17 mouse cellular contexts compared by ENCODE assay signal in the genomic region with DNA sequence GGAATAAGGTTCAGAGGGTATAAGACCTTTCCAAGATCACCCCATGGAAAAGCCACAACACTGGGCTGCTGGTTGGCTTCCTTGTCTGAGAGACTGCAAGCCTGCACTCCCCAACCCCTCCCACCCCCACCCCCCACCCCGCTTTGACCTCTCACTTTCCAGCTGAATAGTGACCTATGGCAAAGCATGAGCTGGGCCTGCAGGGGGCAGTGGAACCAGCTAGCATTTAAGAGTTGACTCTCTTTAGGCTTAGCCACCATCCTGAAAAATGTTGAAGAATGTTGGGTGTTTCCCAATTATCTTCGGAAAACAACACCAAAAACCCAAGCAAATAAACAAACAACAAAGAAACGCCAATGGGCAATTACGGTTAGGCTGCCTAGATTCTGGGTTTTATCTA. TPM values are rescaled to one million over a fixed set of nuclear protein-coding genes. Genes with fewer than 3 reads are reported as not detected.
"Had no signal": no experiment of that assay in that cellular context is flagged by ENCODE, and none has a peak within 500 bp of the region (broad histone marks: within the 10 kb centered on the region; RNA-seq: fewer than 3 reads in every experiment).

No protein-coding gene starts in this region.

- H3K36me3 ChIP-seq: limb, embryonic 10.5 days; liver, embryonic 13.5 days; midbrain, embryonic 13.5 days had no signal

- ATAC-seq: midbrain, embryonic 13.5 days had no signal

- H3K27ac ChIP-seq: left cerebral cortex, adult 2 months; limb, embryonic 10.5 days; liver, embryonic 13.5 days; macrophage; midbrain, embryonic 13.5 days; neural tube, embryonic 12.5 days had no signal

- H3K9ac ChIP-seq: liver, embryonic 13.5 days; midbrain, embryonic 13.5 days; neural tube, embryonic 12.5 days had no signal

- H3K4me3 ChIP-seq: left cerebral cortex, adult 2 months; limb, embryonic 10.5 days; liver, embryonic 13.5 days; megakaryocyte, embryonic 14.5 days; midbrain, embryonic 13.5 days; myocyte; neural tube, embryonic 12.5 days had no signal

- H3K4me2 ChIP-seq: liver, embryonic 13.5 days; midbrain, embryonic 13.5 days; neural tube, embryonic 12.5 days had no signal

- H3K9me3 ChIP-seq: limb, embryonic 10.5 days; liver, embryonic 13.5 days; midbrain, embryonic 13.5 days; neural tube, embryonic 12.5 days had no signal

- H3K27me3 ChIP-seq: neural tube, embryonic 12.5 days had no signal

- DNase-seq: liver, embryonic 13.5 days; thymus, adult 18-20 months; thymus, postnatal 14 days had no signal

RNA-seq across cellular contexts. Expression of a gene that starts 3.1 kb away (rescaled TPM):
- total RNA-seq: neutrophil, adult 5-6 weeks had no signal

RNA-seq across cellular contexts. Expression of a gene that starts 29.5 kb away (rescaled TPM):
- total RNA-seq: layer of hippocampus, adult 8-10 months; layer of hippocampus, postnatal 25 days; left cerebral cortex, adult 2 months; left cerebral cortex, postnatal 14 days; neutrophil, adult 5-6 weeks had no signal
- polyA plus RNA-seq: kidney, embryonic 16.5 days; limb, embryonic 10.5 days; limb, embryonic 14.5 days; liver, embryonic 13.5 days; lung, adult 2 months; macrophage; midbrain, embryonic 13.5 days; myocyte; neural tube, embryonic 12.5 days had no signal

RNA-seq across cellular contexts. Expression of a gene that starts 43.2 kb away (rescaled TPM):
- total RNA-seq: left cerebral cortex, postnatal 14 days; neutrophil, adult 5-6 weeks had no signal
- polyA plus RNA-seq: macrophage had no signal
